Mouse (Mus musculus): Measurements from ENCODE around the gene Pogk.

Pogk gene

DNA sequence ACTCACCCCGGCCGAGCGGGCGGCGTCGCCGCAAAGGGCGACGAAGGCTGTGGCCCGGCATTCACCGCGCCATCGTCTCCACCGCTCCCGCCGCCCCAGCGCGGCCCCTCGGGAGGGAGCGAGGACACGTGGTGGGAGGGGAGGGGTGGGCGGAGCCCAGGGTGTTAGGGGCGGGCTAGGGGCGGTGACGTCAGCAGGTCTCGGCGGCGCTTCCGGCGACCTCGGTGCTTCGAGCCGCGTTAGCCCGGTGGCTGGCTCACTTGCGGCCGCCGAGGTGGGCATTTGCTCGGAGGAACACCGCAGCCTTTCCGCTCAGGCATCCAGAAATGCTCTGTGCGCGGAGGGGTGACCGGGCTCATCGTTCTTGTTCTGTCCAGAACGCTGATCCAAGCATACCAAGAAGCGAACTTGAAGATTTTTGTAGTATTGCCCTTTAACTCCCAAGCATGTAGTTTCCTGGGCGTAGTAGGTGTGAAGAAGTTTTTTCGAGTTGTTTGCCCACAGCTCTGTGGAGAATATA lies at the start of gene Pogk:
TSS of gene Pogk (minus strand) at position 163 of the 520 bp plus-strand sequence.
- DNase-seq (ENCODE audit: low spot score in 2 of 2): peak; percentile 62 to 66

- DNase-seq (ENCODE audit: low spot score in 2 of 2): no peak
Measured at GRCm38 (mm10) chr1:166441992-166442391, 32.3 kb upstream of the Pogk start.

GRCm38 (mm10) chr1:166439426-166439825 lies 29.8 kb upstream of the Pogk start:
- no peak for DNase-seq (ENCODE audit: low spot score in 2 of 2)

DNA sequence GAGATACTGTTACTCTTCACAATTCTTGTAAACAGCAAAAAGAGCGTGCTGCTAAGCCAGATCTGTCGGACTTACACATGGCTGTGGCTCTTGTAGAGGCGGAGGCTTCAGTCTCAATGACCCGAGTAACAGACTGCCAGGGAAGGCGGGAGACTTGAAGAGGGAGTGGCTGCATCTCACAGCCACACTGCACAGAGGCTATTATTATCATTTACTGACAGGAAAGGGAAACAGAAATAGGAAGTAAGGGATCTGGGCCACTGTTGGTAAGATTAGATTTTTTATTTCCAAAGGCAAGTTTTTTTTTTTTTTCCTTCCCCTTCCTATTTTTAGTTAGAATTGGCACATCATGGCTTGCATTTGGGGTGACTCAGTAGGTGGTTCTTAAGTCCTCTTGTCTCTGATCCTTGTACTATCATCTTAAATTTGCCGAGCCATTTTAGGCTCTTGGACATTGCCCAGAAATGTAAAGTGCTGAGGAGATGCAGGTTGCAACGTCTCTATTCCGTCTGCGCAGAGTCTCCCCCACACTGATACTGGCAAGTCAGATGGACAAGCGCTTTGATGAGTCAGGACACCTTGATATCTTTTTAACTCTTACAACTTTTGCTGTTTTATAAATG lies 20.3 kb upstream of the Pogk start:
- no peak for DNase-seq (ENCODE audit: low spot score in 2 of 2)

- DNase-seq (ENCODE audit: low spot score in 2 of 2): peak in 1 of 2 experiments; percentile 8
Measured at GRCm38 (mm10) chr1:166429053-166429452, 19.4 kb upstream of the Pogk start.

DNA sequence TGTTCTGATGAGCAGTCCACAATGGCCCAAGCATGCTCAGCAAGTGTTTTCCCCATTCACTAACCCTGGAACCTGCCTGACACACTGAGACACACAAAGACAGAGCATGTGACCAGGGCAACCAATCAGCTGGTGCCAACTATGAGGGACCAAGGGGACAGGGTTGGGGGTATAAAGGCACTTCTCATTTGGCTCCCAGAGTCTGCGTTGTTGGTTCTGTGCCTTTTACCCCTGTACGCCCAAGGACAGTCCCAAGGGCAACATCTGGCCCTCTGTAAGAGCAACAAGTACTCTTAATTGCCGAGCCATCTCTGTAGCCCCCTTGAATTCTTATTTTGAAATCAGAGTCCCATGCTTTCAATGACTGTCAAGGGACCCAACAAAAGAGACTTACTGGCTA lies 2.6 kb upstream of the Pogk start:
- no peak for DNase-seq (ENCODE audit: low spot score in 2 of 2)

GRCm38 (mm10) chr1:166411541-166411940 lies 1.9 kb upstream of the Pogk start:
- no peak for DNase-seq (ENCODE audit: low spot score in 2 of 2)

- peak; percentile 9 to 18 for DNase-seq (ENCODE audit: low spot score in 2 of 2)
Measured at GRCm38 (mm10) chr1:166409177-166409700, 424 bp downstream of the Pogk start.

DNA sequence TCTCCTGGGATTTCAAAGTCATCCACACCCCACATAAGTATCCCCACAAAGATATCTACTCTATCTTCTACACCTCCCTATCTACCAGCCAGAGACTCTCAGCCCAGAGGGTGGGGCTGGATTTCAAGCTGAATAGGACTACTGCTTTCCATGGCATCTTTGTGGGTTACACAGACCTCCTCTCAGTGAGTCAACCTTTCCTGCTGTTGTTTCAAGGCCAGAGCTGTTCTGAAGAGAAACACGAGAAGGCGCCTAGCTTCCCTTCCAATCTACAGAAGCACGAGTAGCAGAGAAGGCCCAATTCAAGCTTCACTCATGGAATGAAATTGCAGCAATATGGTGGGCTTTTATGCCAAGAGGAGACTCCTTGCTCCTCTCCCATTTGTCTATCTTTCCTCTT lies 5.8 kb downstream of the Pogk start:
- no peak for DNase-seq (ENCODE audit: low spot score in 2 of 2)

- DNase-seq (ENCODE audit: low spot score in 2 of 2): no peak
Measured at GRCm38 (mm10) chr1:166402003-166402402, 7.7 kb downstream of the Pogk start.

DNA sequence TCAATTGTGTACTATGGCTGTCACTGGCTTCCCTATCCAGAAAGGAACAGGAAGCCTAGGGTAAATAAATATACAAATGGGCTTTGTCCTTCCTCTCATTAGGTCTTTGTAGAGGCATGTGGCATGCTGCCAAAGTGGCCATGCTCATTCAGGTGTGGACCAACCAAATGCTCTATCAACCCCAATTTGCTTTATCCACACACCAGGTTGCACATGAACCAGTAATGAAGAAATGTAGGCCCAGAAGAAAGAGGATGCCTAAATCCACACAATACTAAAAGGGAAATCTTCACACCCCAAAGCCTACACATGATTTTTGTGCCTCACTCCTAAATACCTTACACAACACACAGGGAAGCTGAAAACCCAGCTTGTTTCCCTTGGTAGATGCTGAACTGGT lies 8.2 kb downstream of the Pogk start:
- DNase-seq (ENCODE audit: low spot score in 2 of 2): no peak

DNA sequence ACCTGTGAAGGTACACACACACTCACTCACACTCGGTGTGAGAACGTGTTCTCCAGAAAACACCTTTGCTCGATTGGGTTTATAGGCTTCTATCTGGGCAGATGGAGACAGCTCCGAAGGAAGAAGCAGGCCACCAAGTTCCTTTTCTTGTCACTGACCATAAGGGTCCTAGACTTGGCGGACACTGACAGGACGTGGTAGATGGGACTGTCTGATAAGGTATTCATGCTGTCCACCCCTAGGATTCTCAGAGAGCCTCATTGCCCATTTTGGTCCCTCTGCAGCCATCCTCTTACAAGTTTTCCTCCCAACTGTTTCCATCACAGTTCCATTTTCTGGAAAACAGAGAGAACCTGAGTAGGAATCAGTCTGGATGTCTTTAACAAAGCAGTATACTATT lies 13.3 kb downstream of the Pogk start:
- DNase-seq (ENCODE audit: low spot score in 2 of 2): no peak

GRCm38 (mm10) chr1:166395661-166396060 lies 14.0 kb downstream of the Pogk start:
- DNase-seq (ENCODE audit: low spot score in 2 of 2): no peak

DNA sequence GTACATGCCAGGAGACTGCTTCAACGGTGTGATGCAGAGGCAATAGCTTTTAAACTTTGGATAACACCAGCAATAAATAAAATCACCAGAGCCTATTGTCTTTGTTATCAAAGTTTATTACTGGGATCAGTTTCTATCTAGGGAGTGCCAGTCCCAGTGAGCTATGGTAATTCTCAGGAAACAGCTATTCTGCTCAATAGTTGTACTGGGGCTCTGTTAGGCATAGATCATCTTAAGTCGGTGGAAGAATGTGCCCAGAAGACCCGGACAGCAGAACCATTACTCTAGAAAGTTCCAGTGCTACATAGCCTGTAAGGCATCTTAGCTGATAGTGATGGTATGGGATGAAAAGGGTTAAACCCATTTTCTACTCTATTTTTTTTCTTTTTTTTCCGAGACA lies 14.9 kb downstream of the Pogk start:
- DNase-seq (ENCODE audit: low spot score in 2 of 2): no peak

DNA sequence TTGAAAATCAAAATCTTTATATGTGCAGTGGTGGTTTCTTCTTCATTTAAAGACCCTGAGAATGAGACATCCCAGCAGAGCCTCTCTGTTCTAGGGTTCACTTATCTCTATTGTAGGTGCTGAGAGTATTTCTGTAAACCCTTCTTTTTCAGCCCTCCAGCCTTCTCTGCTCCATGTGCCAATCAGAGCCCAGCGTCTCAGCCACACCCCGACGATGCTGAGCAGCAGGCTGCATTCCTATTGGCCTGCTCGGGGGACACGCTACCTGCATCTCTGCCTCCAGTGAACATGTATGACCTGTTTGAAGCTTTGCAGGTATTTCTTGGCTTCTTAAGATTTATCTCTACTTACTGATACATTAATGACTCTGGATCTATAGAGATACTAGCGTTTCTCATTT lies 18.0 kb downstream of the Pogk start:
- no peak for DNase-seq (ENCODE audit: low spot score in 2 of 2)

DNA sequence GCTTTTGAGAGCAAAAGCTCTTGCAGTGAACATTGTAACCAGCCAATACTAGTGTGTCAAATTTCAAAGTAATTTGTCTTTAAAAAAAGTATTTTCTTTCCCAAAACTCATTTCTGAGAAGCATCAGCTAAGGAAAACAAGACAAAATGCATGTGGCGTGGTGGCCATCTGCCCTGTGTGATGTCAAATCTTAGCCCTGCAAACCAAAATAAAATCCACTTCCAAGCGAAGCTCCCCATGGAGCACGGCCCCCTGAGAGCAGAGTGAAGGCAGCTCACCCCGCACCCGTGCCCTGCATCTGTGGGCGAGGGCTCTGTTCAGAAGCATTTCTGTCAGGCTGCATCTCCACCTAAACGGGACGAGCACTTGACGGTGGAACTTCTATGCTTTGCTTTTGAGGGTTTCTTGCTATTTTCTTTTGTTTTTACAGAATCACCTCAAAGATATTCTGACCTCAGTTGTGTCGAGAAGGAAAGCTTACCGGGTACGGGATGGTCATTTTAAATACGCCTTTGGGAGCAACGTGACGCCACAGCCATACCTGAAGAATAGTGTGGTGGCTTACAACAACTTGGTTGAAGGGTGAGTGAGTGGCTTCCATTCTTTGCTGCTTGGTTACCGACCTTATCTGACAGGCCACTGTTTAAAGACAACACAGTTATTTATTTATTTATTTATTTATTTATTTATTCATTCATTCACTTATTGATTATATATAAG lies 20.1 kb downstream of the Pogk start:
- DNase-seq (ENCODE audit: low spot score in 2 of 2): no peak

DNA sequence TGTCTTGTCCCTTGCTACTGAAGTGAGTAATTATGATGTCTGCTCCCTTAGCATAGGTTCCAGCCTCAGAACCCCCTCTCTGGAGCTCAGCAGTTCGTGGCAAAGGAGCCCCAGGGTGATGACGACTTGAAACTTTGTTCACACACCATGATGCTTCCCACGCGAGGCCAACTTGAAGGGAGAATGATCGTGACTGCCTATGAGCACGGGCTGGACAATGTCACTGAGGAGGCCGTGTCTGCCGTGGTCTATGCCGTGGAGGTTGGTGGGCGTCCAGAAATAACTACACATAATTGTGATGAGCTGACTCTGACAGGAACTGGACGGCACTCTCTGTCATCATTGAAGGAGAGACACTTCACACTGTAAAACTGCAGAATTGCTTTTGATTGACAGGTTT lies 21.2 kb downstream of the Pogk start:
- DNase-seq (ENCODE audit: low spot score in 2 of 2): no peak

DNA sequence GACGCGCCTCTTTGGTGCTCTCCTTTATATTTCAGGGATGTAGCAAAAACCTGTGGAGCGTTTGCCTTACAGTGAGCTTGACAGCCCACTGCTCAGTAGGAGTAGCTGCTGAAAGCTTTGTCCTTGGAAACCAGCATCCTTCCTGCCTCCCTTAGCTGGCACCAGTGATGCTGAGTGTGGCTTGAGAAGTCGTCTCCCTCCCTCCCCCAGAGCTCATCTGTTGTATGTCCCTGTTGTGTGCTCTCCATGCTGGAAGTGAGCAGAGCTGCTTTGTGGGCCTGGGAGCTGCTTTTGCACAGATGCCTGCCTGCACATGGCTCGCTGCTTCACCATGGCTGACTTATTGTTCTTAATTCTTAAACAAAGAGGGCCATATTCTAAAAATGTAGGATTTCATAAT lies 24.2 kb downstream of the Pogk start:
- DNase-seq (ENCODE audit: low spot score in 2 of 2): no peak

DNA sequence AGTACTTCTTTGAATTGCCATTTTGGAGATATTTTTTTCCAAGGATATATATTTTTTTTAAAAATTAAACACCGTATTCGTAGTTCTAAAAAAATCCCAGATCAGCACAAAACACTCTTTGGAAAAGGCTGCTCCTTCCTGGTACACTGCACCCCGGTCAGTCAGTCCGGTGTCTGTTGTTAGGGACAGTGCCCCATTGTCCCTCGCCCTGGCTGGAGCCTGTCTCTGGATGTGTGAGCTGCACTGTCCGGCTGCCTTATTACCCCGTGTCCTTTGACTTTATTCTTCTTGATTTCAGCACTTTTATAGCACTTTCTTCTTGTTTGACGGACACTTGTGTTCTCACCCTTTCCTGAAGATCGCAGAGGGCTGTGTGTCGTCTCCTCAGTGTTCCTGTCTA lies 25.0 kb downstream of the Pogk start:
- DNase-seq (ENCODE audit: low spot score in 2 of 2): no peak

DNA sequence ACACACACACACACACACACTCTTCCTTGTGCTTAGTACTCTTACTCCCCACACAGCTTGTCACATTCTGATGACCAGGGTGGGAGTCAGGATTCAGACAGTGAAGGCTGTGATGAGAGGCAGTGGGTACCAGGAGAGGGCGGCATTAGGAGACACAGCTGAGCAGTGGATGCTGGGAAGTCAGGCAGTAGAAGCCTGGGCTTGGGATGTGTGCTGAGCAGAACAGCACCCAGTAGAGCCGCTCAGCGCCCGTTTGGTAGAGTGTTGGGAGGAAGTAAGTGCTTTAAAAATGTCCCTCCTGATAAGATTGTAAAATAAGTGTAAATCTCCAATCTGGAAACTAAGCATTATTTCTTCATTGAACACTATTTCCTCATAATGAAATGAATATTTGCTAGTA lies 27.0 kb downstream of the Pogk start:
- DNase-seq (ENCODE audit: low spot score in 2 of 2): no peak

DNA sequence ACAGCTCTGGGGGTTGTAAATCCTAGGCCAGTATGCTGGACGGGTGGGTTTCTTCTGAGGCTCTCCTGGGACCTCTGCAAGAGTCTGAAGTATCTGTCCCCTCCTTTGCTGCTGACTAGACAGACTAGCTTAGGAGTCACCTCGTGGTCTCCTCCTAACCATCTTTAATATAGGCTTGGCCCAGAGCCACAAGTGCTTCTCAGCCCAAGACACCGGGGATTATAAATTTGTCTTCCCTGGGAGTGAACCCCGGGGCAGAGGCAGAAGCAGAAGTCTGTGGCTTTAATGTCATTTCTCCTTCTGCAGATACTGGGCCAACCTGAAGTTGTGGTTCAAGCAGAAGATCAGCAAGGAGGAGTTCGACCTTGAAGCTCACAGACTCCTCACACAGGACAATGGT lies 27.8 kb downstream of the Pogk start:
- no peak for DNase-seq (ENCODE audit: low spot score in 2 of 2)

DNA sequence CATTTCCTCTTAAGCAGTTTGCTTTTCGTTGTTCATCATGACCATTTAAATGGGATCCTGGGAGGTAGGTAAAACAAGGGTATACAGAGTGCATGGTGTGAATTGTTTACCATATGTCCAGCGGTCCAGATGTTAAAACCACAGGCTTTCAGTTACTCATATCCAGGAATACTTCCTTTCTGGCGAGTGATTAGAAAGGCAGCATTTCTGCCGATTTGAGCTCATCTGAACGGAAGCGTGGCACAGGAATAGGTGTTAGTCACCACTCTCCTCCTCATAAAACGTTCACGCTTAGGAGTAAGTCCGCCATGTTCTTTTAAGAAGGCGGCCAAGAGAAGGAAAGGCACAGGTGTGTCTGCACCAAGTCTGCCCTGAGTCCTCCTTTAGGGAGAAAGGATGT lies 28.3 kb downstream of the Pogk start:
- no peak for DNase-seq (ENCODE audit: low spot score in 2 of 2)

DNA sequence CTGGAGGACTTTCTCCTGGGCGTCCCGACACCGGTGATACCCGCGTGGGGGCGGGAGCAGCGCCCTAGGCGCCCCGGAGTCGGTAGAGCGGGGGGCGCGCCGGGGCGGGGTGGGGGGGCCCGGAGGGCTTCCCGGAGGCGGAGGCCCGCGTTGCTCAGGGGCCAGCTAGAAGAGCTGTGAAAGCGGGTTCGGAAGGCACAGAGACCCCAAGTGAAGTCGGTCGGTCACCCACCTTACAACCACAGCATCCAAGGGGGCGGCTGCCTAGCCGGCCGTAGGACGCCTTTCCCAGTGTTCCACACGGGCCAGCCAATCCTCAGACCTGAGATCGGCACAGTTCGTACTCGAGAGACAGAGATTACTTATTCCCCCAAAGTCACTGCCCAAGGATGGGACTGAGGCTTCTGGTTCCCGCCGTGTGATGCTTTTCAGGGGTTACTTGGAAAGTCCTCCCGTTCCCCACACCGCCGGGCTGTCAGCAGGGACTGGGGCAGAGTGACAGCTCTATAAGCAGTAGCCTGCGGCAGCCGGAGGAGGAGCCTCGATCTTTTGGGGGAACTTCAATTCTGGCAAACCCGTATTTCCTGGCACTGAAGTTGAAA lies 29.9 kb downstream of the Pogk start:
- peak; percentile 70 to 75 for DNase-seq (ENCODE audit: low spot score in 2 of 2)

Data from spleen, postnatal 36 days (tissue).